Mouse (Mus musculus) embryo, embryonic 11.5 days (tissue): ENCODE results near the gene Ugt1a5.

Experiments
- DNase-seq: peaks from one replicate; pipeline ENCODE4 v3.0.0-alpha.2; 2012; ENCODE audit warnings: low read depth, low spot score

Ugt1a5 gene

GRCm38 (mm10) chr1:88261706-88262105, 95.9 kb downstream of the Ugt1a5 start:
- DNase-seq, result no peak

GRCm38 (mm10) chr1:88262255-88262654, 96.4 kb downstream of the Ugt1a5 start:
- DNase-seq, result no peak

GRCm38 (mm10) chr1:88262961-88263360, 97.1 kb downstream of the Ugt1a5 start:
- DNase-seq, result no peak

GRCm38 (mm10) chr1:88263778-88264177, 98.0 kb downstream of the Ugt1a5 start:
- no peak for DNase-seq

DNA sequence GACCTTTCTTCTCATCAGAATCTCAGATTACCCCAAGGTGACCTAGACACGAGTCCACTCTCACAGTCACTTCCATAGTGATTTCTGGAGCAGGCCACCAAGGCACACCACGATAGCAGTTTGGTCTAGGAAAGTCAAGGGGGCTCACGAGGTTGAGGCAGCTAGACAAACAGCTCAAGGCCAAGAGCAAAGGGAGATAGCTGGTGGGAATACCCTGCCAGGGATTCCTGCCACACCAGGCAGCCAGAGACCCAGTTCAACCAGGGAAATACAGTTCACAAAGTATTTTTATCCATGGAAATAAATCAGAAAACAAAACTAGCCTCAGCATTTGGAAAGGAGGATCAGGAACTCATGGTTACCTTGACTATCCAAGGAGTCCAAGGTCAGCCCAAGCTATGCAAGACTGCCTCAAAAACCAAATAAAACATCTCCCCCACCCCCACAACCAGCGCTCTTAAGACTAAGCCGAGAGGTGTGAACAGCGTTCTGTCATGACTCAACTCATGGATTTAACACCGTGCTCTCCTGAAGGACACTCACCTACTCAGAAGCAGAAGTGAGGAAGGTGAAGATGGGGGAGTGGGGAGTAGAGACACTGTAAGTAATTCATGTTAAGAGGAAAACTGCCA, 98.5 kb downstream of the Ugt1a5 start:
- DNase-seq, result no peak

- no peak for DNase-seq
Observed at GRCm38 (mm10) chr1:88264869-88265240, 99.0 kb downstream of the Ugt1a5 start.

- no peak for DNase-seq
Observed at GRCm38 (mm10) chr1:88266123-88266522, 100.3 kb downstream of the Ugt1a5 start.

- no peak for DNase-seq
Observed at GRCm38 (mm10) chr1:88267489-88267888, 101.7 kb downstream of the Ugt1a5 start.

DNA sequence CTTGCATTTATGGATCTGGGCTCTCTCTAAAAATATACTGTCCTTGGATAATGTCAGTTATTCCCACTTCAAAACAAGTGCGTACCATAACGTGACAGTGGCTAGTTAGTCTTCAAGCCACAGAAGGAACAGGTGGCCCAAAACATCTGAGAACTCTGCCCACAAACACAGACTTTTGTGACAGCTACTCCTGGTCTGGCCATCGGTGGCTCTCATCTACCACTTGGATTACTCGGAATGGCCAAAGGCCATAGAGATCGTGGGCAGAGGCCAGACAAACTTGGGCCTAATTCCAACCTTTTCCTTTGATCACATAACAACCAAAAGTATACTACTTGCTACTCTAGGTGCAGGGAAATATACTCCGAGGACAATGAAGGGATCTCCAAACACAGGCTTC, 102.3 kb downstream of the Ugt1a5 start:
- no peak for DNase-seq
